Mouse (Mus musculus) left cerebral cortex, adult 8-10 months (tissue): ENCODE measurements around the gene Fut4. TPM values are rescaled to one million over a fixed set of nuclear protein-coding genes. Genes with fewer than 3 reads are reported as not detected.
"Not testable (repeated sequence)": the region's sequence is repeated elsewhere in the genome, so short reads cannot be mapped to it uniquely, and the experiment has no call there.

Experiments used
- DNase-seq, 2 experiments: peaks; one replicate each; pipeline ENCODE4 v3.0.0; 2022; ENCODE audit warnings: low spot score in 2 of 2
- total RNA-seq, 4 experiments: library from RNA; stranded (reverse); gene quantifications; 2 replicates each; pipeline ENCODE4 v1.2.4; 2022

Fut4 gene
- total RNA-seq, 4 experiments from 2014 or later = 0.15 to 0.32 (median 0.21) TPM

GRCm38 (mm10) chr9:14726629-14727028, 25.6 kb downstream of the Fut4 start:
- DNase-seq = no peak

GRCm38 (mm10) chr9:14726005-14726404, 26.2 kb downstream of the Fut4 start:
- no peak for DNase-seq

DNA sequence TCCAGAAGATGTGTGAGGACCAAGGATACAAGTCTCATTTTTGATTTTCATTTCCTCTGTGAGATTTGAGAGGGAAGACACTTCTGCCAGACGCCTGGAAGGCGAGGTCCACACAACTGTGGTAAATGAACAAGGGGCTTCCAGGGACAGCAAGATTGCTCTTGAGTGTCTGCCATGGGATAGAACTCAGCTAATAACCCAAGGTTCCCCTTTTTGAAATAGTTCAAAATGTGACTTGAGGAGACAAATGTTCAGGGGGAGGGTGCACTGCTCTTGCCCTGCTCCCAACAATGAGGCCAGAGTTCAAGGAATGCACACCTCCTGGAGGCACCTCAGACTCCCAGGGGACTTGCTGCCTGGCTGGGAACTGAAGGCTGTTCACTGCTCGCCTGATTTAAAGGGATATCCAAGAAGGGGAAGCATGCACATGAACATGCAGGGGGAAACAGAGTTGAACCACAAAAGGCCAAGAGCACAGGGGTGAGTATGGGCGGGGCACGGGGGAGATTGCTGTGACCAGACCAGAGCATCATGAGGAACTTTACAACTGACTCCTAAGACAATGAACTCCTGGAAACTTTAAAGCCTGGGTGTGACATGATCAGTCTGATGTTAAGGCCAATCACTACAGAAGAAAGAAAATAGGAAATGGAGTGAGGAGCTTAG, 27.3 kb downstream of the Fut4 start:
- no peak for DNase-seq

- no peak for DNase-seq
These were observed 30.6 kb downstream of the Fut4 start for GRCm38 (mm10) chr9:14721610-14722009.

- DNase-seq = no peak
These were observed 31.8 kb downstream of the Fut4 start for GRCm38 (mm10) chr9:14720384-14720783.

- DNase-seq = no peak
These were observed 33.9 kb downstream of the Fut4 start for GRCm38 (mm10) chr9:14718332-14718691.

DNA sequence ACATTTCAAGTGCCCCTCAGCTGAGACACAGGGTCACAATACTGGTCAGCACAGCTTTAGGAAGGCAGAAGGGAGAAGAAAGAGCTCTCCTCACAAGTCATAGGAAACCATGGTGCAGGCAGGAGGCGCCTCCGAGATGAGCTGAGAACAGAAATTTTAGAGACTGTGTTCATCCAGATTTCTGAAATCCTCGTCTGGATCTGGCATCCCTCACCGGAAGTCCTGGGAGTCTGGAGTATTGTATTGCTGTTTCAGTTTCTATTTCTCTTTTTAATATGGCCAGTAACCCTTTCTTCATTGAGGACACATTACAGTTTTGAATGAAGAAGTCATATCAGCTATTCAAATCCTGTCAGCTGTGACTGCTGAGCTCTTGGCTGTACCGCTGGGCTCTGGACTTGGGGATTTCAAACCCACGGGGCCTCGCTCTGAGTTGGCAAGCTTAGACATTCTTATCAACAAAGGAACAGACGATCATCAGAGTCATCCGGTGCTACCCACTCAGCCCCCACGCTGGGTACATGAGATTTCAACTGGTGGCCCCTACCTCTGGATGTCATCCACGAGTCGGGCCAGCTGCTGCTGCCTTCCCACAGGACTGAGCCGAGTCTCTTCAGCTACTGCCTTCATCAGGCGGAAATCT, 34.4 kb downstream of the Fut4 start:
- DNase-seq = no peak

DNA sequence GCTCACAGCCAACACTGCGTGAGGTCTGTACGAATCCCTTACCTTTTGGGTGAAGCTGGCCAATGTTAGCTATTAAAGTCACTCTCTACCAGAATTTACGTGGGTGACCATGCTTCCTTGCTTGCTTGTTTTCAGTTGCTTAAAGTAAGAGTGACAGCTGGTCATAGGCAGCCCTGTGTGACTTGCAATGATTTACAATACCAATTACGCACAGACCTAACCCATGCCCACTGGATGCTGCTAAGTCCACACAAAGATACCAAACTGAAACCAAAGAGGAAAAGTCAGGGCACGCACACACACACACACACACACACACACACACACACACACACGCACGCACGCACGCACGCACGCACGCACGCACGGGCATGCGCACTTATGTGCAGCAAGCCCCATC, 36.9 kb downstream of the Fut4 start:
- DNase-seq = no peak

DNA sequence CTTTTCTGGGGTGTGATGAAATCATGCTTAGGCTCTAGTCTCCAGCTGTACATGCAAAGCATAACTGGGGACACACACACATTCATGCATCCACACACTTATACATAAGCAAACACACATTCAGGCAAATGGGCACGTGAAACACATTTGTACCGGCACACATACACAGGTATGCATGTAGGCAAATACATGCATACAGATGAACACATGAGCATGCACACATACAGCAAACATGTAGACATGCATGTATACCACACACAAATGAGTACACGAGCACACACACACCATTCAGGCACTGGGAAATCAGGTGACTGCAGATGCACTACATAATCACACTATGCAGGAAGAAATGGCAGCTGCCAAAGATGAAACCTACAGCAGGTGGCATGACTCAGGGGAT, 41.3 kb downstream of the Fut4 start:
- no peak for DNase-seq

- DNase-seq = peak in 1 of 2 experiments; percentile 24
These were observed 46.7 kb downstream of the Fut4 start for GRCm38 (mm10) chr9:14705321-14706162.

DNA sequence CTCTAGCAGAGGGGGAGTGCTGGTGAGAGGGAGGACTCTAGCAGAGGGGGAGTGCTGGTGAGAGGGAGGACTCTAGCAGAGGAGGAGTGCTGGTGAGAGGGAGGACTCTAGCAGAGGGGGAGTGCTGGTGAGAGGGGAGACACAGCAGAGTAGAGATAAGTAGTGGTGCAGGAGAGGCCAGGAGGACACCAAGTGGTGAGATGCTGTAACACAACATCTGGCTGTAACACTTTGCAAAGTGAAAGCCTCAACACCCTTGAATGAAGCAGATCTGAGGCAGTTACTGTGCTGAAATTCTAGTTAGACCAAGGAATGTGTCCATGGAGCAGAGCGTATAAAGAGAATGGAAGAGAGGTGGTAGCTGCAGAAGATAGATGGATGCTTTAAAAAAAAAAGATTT, 51.4 kb downstream of the Fut4 start:
- not testable (repeated sequence) for DNase-seq

DNA sequence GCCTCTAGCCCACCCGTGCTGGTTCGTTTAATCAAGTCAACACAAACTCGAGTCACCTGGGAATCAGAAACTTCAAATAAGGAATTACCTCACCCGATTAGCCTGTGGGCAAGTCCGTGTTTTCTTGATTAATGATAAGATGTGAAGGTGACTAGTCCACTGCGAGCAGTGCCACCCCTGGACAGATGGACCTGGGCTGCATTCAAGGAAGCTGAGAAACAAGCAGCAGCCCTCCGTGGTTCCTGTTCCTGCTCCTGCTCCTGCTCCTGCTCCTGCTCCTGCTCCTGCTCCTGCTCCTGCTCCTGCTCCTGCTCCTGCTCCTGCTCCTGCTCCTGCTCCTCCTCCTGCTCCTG, 52.9 kb downstream of the Fut4 start:
- DNase-seq = no peak

DNA sequence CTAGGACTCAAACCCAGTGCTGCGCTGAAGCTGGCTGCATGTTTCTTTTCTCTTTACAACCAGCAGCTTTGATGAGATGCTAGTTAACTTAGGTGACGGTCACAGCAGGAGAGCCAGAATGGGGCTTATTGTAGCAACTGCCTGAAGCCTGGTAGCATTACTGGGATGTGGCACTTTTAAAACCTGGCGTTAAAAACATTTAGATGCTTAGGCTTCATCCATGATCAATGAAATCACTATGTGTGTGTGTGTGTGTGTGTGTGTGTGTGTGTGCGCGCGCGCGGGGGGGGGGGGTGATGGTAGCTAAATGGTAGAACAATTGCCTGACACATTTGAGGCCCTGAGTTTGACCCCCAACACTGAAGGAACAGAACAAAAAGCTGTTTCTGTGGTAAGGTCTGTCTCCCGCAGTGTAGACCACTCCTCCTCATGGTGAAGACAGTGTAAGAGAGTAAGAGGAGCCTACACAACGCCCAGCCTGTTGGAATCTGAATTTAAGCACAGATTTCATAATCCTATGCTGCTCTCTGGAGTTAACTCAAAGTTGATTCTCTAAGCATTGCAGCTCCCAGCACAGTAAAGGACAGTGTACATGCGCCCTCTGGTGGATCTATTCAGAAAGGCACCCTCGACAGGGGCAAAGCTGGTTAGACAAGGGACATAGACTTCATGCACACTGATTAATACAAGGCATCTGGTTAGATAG, 53.5 kb downstream of the Fut4 start:
- peak; percentile 66 to 90 for DNase-seq

Other genes with a start within 250 kb of the Fut4 start
- gene Amotl1, start 107.3 kb downstream of the Fut4 start, total RNA-seq = 10 to 100 TPM; 19.7 to 25.3 (median 21.9) TPM
- gene Piwil4, start 11.7 kb downstream of the Fut4 start, total RNA-seq = not detected
- under 1 TPM in 1 of 4 experiments, not detected in 3; 0.59 TPM for gene 1700012B09Rik, start 18.6 kb upstream of the Fut4 start, total RNA-seq
- 10 to 100 TPM; 14.6 to 19.7 (median 16.2) TPM for gene Mre11a, start 32.3 kb upstream of the Fut4 start, total RNA-seq
- 10 to 100 TPM; 13.2 to 15.8 (median 13.7) TPM for gene Ankrd49, start 32.5 kb upstream of the Fut4 start, total RNA-seq
- gene Gpr83, start 107.8 kb upstream of the Fut4 start, total RNA-seq = 10 to 100 TPM; 29.1 to 36.2 (median 31.5) TPM
- gene Izumo1r, start 151.6 kb upstream of the Fut4 start, total RNA-seq = not detected